Mouse (Mus musculus): ENCODE results near the gene Gm20388.

DNA sequence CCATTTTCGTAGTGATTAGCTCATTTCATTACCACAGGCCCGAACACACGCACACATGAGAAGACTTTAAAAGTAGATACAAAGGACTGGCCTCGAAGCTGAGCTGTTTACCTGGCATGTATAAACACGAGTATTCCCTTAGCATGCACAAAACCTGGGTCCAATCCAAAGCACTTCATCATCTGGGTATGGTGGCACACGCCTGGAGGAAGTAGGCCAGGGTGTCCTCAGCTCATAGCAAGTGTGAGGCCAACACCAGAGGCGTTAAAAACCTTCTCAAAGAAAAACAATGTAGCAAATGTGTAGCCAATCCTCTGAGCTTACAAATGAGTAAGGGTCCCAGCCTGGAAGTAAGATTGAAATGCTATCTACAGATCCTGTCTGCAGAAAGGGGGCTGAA is 3103.8 kb downstream of the Gm20388 start:
- TF ChIP-seq CTCF (IDR thresholded peaks at IDR 0.05; ENCODE audit: control insufficient read depth, insufficient read depth, low read length) (no peak), POLR2A (IDR thresholded peaks at IDR 0.05; ENCODE audit: borderline replicate concordance, control insufficient read depth, low read depth, low read length) (no peak)

Data from bone marrow, adult 2 months (tissue).